ENCODE assay signal across 8 mouse cellular contexts in genomic region chr11:101910230-101910946, GRCm38 (mm10). TPM values are rescaled to one million over a fixed set of nuclear protein-coding genes. Genes with fewer than 3 reads are reported as not detected.
DNase-seq lines count a peak whose midpoint lies in the region; ATAC-seq lines count a peak whose summit lies in the region.

No protein-coding gene starts in this region.

- no peak overlapping the region for H3K9ac ChIP-seq in hindbrain, embryonic 14.5 days

- no peaks in the 10 kb centered on the region for H3K36me3 ChIP-seq in hindbrain, embryonic 14.5 days (replicated peaks; ENCODE audit: control insufficient read depth, insufficient read depth)

- no peak overlapping the region for H3K4me3 ChIP-seq in hindbrain, embryonic 14.5 days (replicated peaks; ENCODE audit: low read length)

- H3K4me2 ChIP-seq in hindbrain, embryonic 14.5 days (replicated peaks) = no peak overlapping the region

- no peaks in the 10 kb centered on the region for H3K4me1 ChIP-seq in hindbrain, embryonic 14.5 days (replicated peaks; ENCODE audit: control insufficient read depth, insufficient read depth, low read length)

- no peaks in the 10 kb centered on the region for H3K9me3 ChIP-seq in hindbrain, embryonic 14.5 days (ENCODE audit: control insufficient read depth, low read length)

- ATAC-seq in hindbrain, embryonic 14.5 days (ENCODE audit: low FRiP score) = no peak; the same call in 1 of the 2 replicates
- ATAC-seq in megakaryocyte progenitor cell, adult 5-6 weeks (replicated peaks; ENCODE audit: poor library complexity) = peak; percentile 87

- WGBS in hindbrain, embryonic 14.5 days = 27% methylated on average over 21 of the region's 21 CpGs

- 0 out of 2 replicates have a peak, but pooled peaks cover 4% of the 10 kb centered on the region for H3K27me3 ChIP-seq in hindbrain, embryonic 14.5 days (ENCODE audit: control insufficient read depth, insufficient read depth, low read length)

- peak; percentile 63 for DNase-seq in T-cell, adult 2 months (ENCODE audit: low spot score)
- peak; percentile 66 for DNase-seq in cerebellum, adult 11-12 months
- DNase-seq in forelimb bud, embryonic 11.5 days (ENCODE audit: low read depth, low spot score) = peak; percentile 90
- peak; percentile 91 for DNase-seq in hindbrain, embryonic 14.5 days (ENCODE audit: low spot score)
- peak; percentile 78 to 86 for DNase-seq in layer of hippocampus, postnatal 36 days
- peak; percentile 88 for DNase-seq in right cerebral cortex, postnatal 4 days
- peak; percentile 70 for DNase-seq in yolk sac, embryonic 10.5 days (ENCODE audit: low spot score)

- H3K27ac ChIP-seq in hindbrain, embryonic 14.5 days = no peak overlapping the region

RNA-seq across cellular contexts. Expression of gene Meox1, which starts 16.2 kb away (rescaled TPM):
- polyA plus RNA-seq in hindbrain, embryonic 14.5 days (2014; fragmentation: Nextera tagmentation; extraction: Ambion mirVana) = 0.63 and 0.90 TPM in 2 replicates
- under 1 TPM; 0.43 to 0.50 TPM for total RNA-seq in layer of hippocampus, postnatal 36 days (2021)
- not detected in 2 replicates for total RNA-seq in megakaryocyte progenitor cell, adult 5-6 weeks (2015)
- total RNA-seq in megakaryocyte progenitor cell, adult 5-6 weeks (2017) = not detected in 2 replicates

RNA-seq across cellular contexts. Expression of gene Sost, which starts 56.4 kb away (rescaled TPM):
- polyA plus RNA-seq in hindbrain, embryonic 14.5 days (2014; fragmentation: Nextera tagmentation; extraction: Ambion mirVana) = not detected in 2 replicates
- total RNA-seq in layer of hippocampus, postnatal 36 days (2021) = not detected
- not detected in 2 replicates for total RNA-seq in megakaryocyte progenitor cell, adult 5-6 weeks (2015)
- total RNA-seq in megakaryocyte progenitor cell, adult 5-6 weeks (2017) = not detected in 2 replicates
